Mouse (Mus musculus) megakaryocyte, embryonic 14.5 days (primary cell): ENCODE measurements around the gene Odf3l1. TPM values are rescaled to one million over a fixed set of nuclear protein-coding genes. Genes with fewer than 3 reads are reported as not detected.

Source experiments
- H3K27me3 ChIP-seq: replicated peaks from 2 replicates; pipeline ENCODE3; 2012; ENCODE audit warnings: inconsistent platforms
- H3K36me3 ChIP-seq: replicated peaks from 2 replicates; pipeline ENCODE3; 2012; ENCODE audit warnings: low read length, inconsistent platforms, mixed read lengths
- H3K4me1 ChIP-seq: 2 replicates; pipeline ENCODE4 v1.6.1; 2012; ENCODE audit warnings: inconsistent platforms
- H3K4me3 ChIP-seq: replicated peaks from 2 replicates; pipeline ENCODE3; 2012; ENCODE audit warnings: moderate library complexity, mild to moderate bottlenecking, inconsistent platforms
- H3K9me3 ChIP-seq: 2 replicates; pipeline ENCODE4 v1.6.1; 2012; ENCODE audit warnings: inconsistent platforms
- FLI1 ChIP-seq: IDR thresholded peaks from 2 replicates; pipeline ENCODE4 v1.6.1; 2012; ENCODE audit warnings: low read length, inconsistent platforms, mixed read lengths
- GATA1 ChIP-seq: IDR thresholded peaks from 3 replicates; pipeline ENCODE4 v1.6.1; 2012; ENCODE audit warnings: mixed read lengths, low read length, inconsistent platforms, borderline replicate concordance
- polyA plus RNA-seq: library from polyadenylated mRNA; stranded (reverse); fragments of >175 nt; gene quantifications from 2 replicates; pipeline ENCODE4 v1.2.3, GENCODE M21; 2012; ENCODE audit warnings: low replicate concordance; ENCODE audit not compliant: insufficient read depth

The Odf3l1 gene
- polyA plus RNA-seq, 1 experiment, result not detected

GRCm38 (mm10) chr9:56831904-56832303 lies 32.6 kb downstream of the Odf3l1 start:
- H3K27me3 ChIP-seq, result peaks cover 69% of the 10 kb centered on the region
- TF ChIP-seq GATA1 (no peak), FLI1 (no peak)

GRCm38 (mm10) chr9:56830162-56830561 lies 34.3 kb downstream of the Odf3l1 start:
- TF ChIP-seq FLI1 (no peak), GATA1 (no peak)
- Histone ChIP-seq H3K27me3 (peaks cover 71% of the 10 kb centered on the region), H3K9me3 (no peaks in the 10 kb centered on the region)

More at GRCm38 (mm10) chr9:56831904-56832303, 32.6 kb downstream of the Odf3l1 start:
- Histone ChIP-seq H3K36me3 (no peaks in the 10 kb centered on the region), H3K4me1 (peaks cover 19% of the 10 kb centered on the region), H3K9me3 (no peaks in the 10 kb centered on the region), H3K4me3 (no peak overlapping the region)

GRCm38 (mm10) chr9:56828841-56829240 lies 35.6 kb downstream of the Odf3l1 start:
- Histone ChIP-seq H3K27me3 (peaks cover 75% of the 10 kb centered on the region), H3K36me3 (no peaks in the 10 kb centered on the region), H3K4me3 (no peak overlapping the region), H3K4me1 (peaks cover 15% of the 10 kb centered on the region), H3K9me3 (no peaks in the 10 kb centered on the region)
- TF ChIP-seq FLI1 (no peak), GATA1 (no peak)

More at GRCm38 (mm10) chr9:56830162-56830561, 34.3 kb downstream of the Odf3l1 start:
- no peak overlapping the region for H3K4me3 ChIP-seq
- H3K4me1 ChIP-seq, result peaks cover 18% of the 10 kb centered on the region
- no peaks in the 10 kb centered on the region for H3K36me3 ChIP-seq

GRCm38 (mm10) chr9:56828146-56828545 lies 36.3 kb downstream of the Odf3l1 start:
- Histone ChIP-seq H3K4me3 (no peak overlapping the region), H3K9me3 (no peaks in the 10 kb centered on the region), H3K4me1 (peaks cover 12% of the 10 kb centered on the region), H3K36me3 (no peaks in the 10 kb centered on the region), H3K27me3 (peaks cover 70% of the 10 kb centered on the region)
- TF ChIP-seq GATA1, result no peak
- TF ChIP-seq FLI1, result no peak

- Histone ChIP-seq H3K4me1 (no peaks in the 10 kb centered on the region), H3K9me3 (no peaks in the 10 kb centered on the region), H3K27me3 (peaks cover 63% of the 10 kb centered on the region), H3K36me3 (no peaks in the 10 kb centered on the region), H3K4me3 (no peak overlapping the region)
- no peak for TF ChIP-seq GATA1
- no peak for TF ChIP-seq FLI1
These were observed 38.8 kb downstream of the Odf3l1 start for GRCm38 (mm10) chr9:56825476-56826213.

- Histone ChIP-seq H3K4me3 (no peak overlapping the region), H3K9me3 (no peaks in the 10 kb centered on the region), H3K4me1 (no peaks in the 10 kb centered on the region), H3K27me3 (peaks cover 57% of the 10 kb centered on the region), H3K36me3 (no peaks in the 10 kb centered on the region)
- TF ChIP-seq FLI1 (no peak), GATA1 (no peak)
These were observed 39.6 kb downstream of the Odf3l1 start for GRCm38 (mm10) chr9:56824900-56825299.

- Histone ChIP-seq H3K9me3 (peaks cover 16% of the 10 kb centered on the region), H3K4me3 (no peak overlapping the region), H3K36me3 (no peaks in the 10 kb centered on the region), H3K4me1 (no peaks in the 10 kb centered on the region), H3K27me3 (peaks cover 59% of the 10 kb centered on the region)
- no peak for TF ChIP-seq FLI1
These were observed 53.6 kb downstream of the Odf3l1 start for GRCm38 (mm10) chr9:56810916-56811315.

- H3K9me3 ChIP-seq, result peaks cover 16% of the 10 kb centered on the region
- H3K4me1 ChIP-seq, result no peaks in the 10 kb centered on the region
- no peak for TF ChIP-seq GATA1
- TF ChIP-seq FLI1, result no peak
- no peak overlapping the region for H3K4me3 ChIP-seq
- no peaks in the 10 kb centered on the region for H3K36me3 ChIP-seq
- H3K27me3 ChIP-seq, result peaks cover 59% of the 10 kb centered on the region
These were observed 56.5 kb downstream of the Odf3l1 start for GRCm38 (mm10) chr9:56807990-56808389.

- H3K27me3 ChIP-seq, result peaks cover 75% of the 10 kb centered on the region
- H3K9me3 ChIP-seq, result peaks cover 5% of the 10 kb centered on the region; the same call in 1 of the 2 replicates
- H3K36me3 ChIP-seq, result no peaks in the 10 kb centered on the region
These were observed 61.3 kb downstream of the Odf3l1 start for GRCm38 (mm10) chr9:56803146-56803545.

More at GRCm38 (mm10) chr9:56803146-56803545, 61.3 kb downstream of the Odf3l1 start:
- TF ChIP-seq GATA1 (no peak), FLI1 (no peak)
- no peak overlapping the region for H3K4me3 ChIP-seq
- H3K4me1 ChIP-seq, result no peaks in the 10 kb centered on the region

Other genes starting within 250 kb of the Odf3l1 start
- gene Lingo1, start 68.2 kb downstream of the Odf3l1 start, polyA plus RNA-seq, result 15.1 and 26.0 TPM in 2 replicates
- 0.01 TPM in 1 of 2 replicates, not detected in the other for gene Cspg4, start 354 bp upstream of the Odf3l1 start, polyA plus RNA-seq
- 0.19 and 0.94 TPM in 2 replicates for gene Snx33, start 63.7 kb upstream of the Odf3l1 start, polyA plus RNA-seq
- 42.0 and 92.2 TPM in 2 replicates for gene Imp3, start 72.8 kb upstream of the Odf3l1 start, polyA plus RNA-seq
- 1.3 and 2.5 TPM in 2 replicates for gene Snupn, start 86.2 kb upstream of the Odf3l1 start, polyA plus RNA-seq
- gene Ptpn9, start 130.2 kb upstream of the Odf3l1 start, polyA plus RNA-seq, result 3.5 TPM in 1 of 2 replicates, not detected in the other
- gene Sin3a, start 207.4 kb upstream of the Odf3l1 start, polyA plus RNA-seq, result 0.78 and 3.8 TPM in 2 replicates